Mouse (Mus musculus) olfactory bulb, adult 2 months (tissue): ENCODE results near the gene Mrps6. TPM values are rescaled to one million over a fixed set of nuclear protein-coding genes. Genes with fewer than 3 reads are reported as not detected.

Experiments used
- H3K27ac ChIP-seq: fragments of 200-500 bp; 2 replicates; pipeline ENCODE4 v1.5.1; 2012; ENCODE audit warnings: low read depth, low read length; ENCODE audit not compliant: insufficient read depth
- H3K4me1 ChIP-seq: fragments of 200-500 bp; 2 replicates; pipeline ENCODE4 v1.6.1; 2012; ENCODE audit warnings: low read length; ENCODE audit not compliant: control insufficient read depth, insufficient read depth
- H3K4me3 ChIP-seq: fragments of 200-500 bp; 2 replicates; pipeline ENCODE4 v1.5.1; 2012; ENCODE audit warnings: mild to moderate bottlenecking, low read depth, low read length, moderate library complexity; ENCODE audit not compliant: insufficient read depth
- CTCF ChIP-seq: fragments of 200-500 bp; IDR thresholded peaks from 2 replicates; pipeline ENCODE4 v1.5.1; 2012; ENCODE audit warnings: low read depth, mild to moderate bottlenecking, low read length, moderate library complexity; ENCODE audit not compliant: insufficient read depth
- POLR2A ChIP-seq: fragments of 200-500 bp; IDR thresholded peaks from 2 replicates; pipeline ENCODE4 v1.6.1; 2012; ENCODE audit warnings: mild to moderate bottlenecking, low read depth, low read length, moderate library complexity; ENCODE audit not compliant: insufficient read depth
- WGBS: fragments of 180-500 bp; shearing (Covaris S2); methylation state at CpG from one replicate; pipeline ENCODE4 v1.1.7; 2018; 5-methylcytosine and 5-hydroxymethylcytosine counted together
- polyA plus RNA-seq: library from polyadenylated mRNA; stranded (reverse); fragments of >200 nt; gene quantifications from 2 replicates; pipeline ENCODE4 v1.2.4, GENCODE M21; 2012; ENCODE audit warnings: low replicate concordance; ENCODE audit not compliant: missing spikeins, insufficient read depth, insufficient read length

Gene Mrps6
- not detected in 2 replicates for polyA plus RNA-seq

DNA sequence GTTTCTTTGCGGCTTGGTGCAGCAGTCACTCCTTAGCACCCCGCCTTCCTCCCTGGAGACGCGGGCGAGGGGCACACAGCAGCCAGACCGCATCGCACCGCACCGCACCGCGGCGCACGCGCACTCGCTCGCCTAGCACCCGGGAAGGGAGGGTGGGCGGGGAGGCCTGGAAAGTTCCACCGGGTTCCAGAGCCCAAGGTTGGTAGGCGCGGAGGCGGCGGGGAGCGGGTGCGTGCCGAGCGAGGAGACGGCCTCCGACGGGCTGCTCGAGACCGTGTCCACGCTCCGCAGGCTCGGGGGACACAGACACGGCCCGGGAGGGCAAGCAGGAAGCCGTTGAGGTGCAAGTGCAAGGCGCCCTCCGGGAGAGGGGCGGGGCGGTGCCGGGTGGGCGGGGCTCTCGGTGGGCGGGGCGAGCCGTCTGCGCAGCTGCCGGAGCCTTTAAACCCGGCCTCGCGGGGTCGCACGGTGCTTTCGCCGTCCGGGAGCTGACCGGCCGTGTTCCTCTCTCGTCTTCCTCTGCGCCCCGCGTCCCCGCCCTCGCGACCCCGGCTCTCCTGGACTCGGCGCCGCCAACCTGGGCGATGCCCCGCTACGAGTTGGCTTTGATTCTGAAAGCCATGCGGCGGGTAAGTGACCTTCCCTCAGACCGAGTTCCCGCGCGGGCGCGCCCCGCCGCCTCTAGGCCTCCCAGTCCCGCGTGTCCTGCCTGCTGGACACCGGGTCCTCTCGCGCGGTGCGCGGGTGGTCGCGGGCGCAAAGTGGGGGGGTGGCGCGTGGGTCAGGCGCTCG lies at the start of gene Mrps6, which contains the start of the genes Gm49711 and Slc5a3:
TSS of gene Mrps6 (plus strand) at position 419 of the 792 bp plus-strand sequence.
TSS of gene Gm49711 (plus strand) at position 465 of the 792 bp plus-strand sequence.
TSS of gene Slc5a3 (plus strand) at position 471 of the 792 bp plus-strand sequence.
- H3K27ac ChIP-seq = peak within 1 kb of the TSS; percentile 92
- H3K4me3 ChIP-seq = peak within 1 kb of the TSS; percentile 83
- TF ChIP-seq POLR2A (peak; percentile 65), CTCF (no peak)
- H3K4me1 ChIP-seq = peaks cover 12% of the 10 kb centered on the region
- WGBS = under 1% methylated on average over 98 of the region's 99 CpGs

DNA sequence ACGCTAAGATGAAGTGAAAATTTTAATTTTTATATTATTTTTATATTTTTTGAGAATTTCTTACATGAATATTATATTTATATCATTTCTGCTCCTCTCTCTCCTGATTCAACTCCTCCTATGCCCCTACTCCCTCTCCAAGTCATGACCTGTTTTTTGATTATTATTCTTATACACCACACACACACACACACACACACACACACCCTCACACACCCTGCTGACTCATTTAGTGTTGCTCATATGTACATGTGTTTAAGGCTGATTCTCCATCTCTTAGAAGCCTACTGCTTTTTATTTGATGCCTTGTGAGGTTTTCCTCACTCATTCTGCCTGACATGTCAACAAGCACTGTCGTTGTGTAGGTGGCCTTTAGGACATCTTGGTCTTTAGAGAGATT lies 48.5 kb upstream of the Mrps6 start:
- peaks cover 4% of the 10 kb centered on the region for H3K4me1 ChIP-seq
- no peak for TF ChIP-seq CTCF
- TF ChIP-seq POLR2A = no peak
- 86% methylated on average over 2 of the region's 2 CpGs for WGBS
- no peak overlapping the region for H3K27ac ChIP-seq
- no peak overlapping the region for H3K4me3 ChIP-seq

DNA sequence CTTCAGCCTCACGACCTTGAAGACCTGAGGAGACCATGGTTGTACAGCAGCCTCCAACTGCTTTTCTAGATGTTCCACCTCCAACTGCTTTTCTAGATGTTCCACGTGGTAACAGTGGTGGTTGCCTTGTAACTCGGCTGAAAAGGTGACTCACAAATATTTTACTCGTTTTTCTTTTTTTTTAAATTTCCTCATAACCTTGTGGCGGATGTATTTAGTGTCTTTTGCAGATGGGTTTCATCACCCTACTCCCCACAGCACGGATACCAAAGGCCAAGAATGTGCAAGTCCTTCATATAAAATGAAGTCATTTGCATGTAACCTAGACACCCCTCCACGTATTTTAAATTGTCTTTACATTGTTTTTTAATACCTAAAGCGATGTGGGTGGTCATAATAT lies 41.3 kb upstream of the Mrps6 start:
- WGBS = 92% methylated on average over 8 of the region's 8 CpGs
- no peak overlapping the region for H3K4me3 ChIP-seq
- TF ChIP-seq POLR2A (no peak), CTCF (no peak)
- peaks cover 17% of the 10 kb centered on the region for H3K4me1 ChIP-seq
- H3K27ac ChIP-seq = no peak overlapping the region

DNA sequence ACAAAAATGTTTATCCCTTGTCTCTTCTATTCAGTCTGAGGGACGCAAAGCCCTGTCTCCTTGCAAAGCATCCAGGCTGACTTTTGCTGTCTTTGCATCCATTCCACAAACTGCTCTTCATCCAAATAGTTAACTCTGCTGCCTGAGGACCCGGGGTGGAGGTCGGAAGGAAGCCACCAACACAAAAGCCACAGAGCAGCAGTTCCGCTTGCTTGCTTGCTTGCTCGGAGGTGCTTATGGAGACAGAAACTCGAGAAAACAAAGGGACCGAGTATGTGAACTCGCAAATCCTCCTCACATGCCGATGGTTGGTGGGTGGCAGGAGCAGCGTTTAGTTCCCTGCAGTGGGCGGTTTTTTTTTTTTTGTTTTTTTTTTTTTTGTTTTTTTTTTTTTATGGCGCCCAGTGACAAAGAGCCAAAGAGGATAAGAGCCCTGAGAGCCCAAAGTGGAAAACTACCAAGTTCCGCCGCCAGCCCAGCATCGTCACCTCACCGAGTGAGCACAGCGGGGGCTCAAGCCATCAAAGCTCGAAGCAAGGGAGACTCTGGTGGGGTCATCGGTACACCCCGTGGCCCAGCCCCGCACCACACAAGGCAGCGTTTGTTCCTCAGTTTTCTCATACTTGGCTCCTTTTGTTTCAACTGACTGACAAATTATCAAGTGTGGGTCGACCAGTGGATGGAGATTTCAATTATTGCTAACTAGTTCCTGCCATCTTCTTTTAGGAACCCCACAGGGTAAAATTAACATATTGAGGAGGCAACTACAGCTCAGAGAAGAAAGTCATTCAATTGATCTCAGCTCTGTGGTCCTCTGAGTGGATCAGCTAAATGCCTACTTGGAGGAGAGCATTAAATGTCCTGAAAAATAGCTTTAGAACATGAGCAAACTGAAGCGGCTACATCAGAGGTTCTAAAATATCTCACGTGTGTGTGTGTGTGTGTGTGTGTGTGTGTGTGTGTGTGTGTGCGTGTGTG lies 38.6 kb upstream of the Mrps6 start:
- WGBS = 5% methylated on average over 26 of the region's 26 CpGs
- H3K4me1 ChIP-seq = peaks cover 19% of the 10 kb centered on the region
- no peak for TF ChIP-seq CTCF
- TF ChIP-seq POLR2A = no peak
- H3K27ac ChIP-seq = peak overlapping the region; percentile 60
- peak overlapping the region; percentile 49 for H3K4me3 ChIP-seq

- H3K4me1 ChIP-seq = peaks cover 19% of the 10 kb centered on the region
- TF ChIP-seq POLR2A = no peak
- TF ChIP-seq CTCF = no peak
- no peak overlapping the region for H3K4me3 ChIP-seq
- H3K27ac ChIP-seq = no peak overlapping the region
- 90% methylated on average over 12 of the region's 12 CpGs for WGBS
Observed at GRCm38 (mm10) chr16:92021656-92022400, 36.2 kb upstream of the Mrps6 start.

DNA sequence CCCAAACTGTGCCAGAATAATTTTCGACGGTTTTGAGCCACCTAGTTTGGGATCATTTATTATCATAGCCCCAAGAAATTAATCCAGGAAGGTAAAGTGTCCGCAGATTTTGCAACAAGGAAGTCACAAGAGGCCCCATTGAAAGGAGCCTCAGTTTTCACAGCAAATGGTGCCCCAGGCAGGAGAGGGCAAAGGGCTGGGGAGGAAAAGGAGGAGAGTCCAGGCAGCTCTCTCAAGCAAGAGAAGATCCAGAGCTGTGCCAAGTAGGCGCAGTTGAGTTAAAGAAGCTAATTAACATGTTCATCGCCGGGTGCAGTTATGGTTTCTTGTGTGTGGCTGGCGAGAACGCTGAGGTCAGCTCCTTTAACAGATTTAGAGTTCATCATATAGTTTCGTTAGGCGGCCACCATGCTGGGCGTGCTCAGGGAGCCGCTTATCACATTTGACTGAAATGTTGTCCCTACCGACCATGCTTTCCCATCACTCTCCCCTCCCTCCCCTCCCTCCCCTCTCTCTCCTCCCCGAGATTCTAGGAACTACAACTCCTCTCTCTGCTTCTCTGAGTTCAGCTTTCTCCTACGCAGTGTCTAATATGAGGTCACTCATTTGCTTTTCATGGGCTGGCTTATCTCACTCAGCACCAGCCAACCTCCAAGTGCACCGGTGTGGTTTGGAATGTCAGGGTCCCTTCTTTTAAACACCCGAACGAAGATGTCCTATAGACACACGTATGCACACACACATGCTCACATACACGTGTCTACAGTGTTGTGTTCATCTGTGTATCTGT lies 35.4 kb upstream of the Mrps6 start:
- no peak overlapping the region for H3K4me3 ChIP-seq
- no peak overlapping the region for H3K27ac ChIP-seq
- 57% methylated on average over 20 of the region's 20 CpGs for WGBS
- H3K4me1 ChIP-seq = peaks cover 19% of the 10 kb centered on the region
- TF ChIP-seq POLR2A = no peak
- no peak for TF ChIP-seq CTCF

GRCm38 (mm10) chr16:92033286-92033685 lies 24.8 kb upstream of the Mrps6 start:
- TF ChIP-seq CTCF = no peak
- no peak for TF ChIP-seq POLR2A
- Histone ChIP-seq H3K4me1 (no peaks in the 10 kb centered on the region), H3K4me3 (no peak overlapping the region), H3K27ac (no peak overlapping the region)
- WGBS = 92% methylated on average over 3 of the region's 3 CpGs

- no peak for TF ChIP-seq CTCF
- TF ChIP-seq POLR2A = no peak
- 81% methylated on average over 5 of the region's 5 CpGs for WGBS
Observed at GRCm38 (mm10) chr16:92034676-92035075, 23.4 kb upstream of the Mrps6 start.

More at GRCm38 (mm10) chr16:92034676-92035075, 23.4 kb upstream of the Mrps6 start:
- Histone ChIP-seq H3K4me1 (peaks cover 3% of the 10 kb centered on the region; the same call in 1 of the 2 replicates), H3K27ac (no peak overlapping the region), H3K4me3 (no peak overlapping the region)
